Mouse (Mus musculus) kidney, embryonic 16.5 days (tissue): ENCODE results near the gene Ap1m2. TPM values are rescaled to one million over a fixed set of nuclear protein-coding genes. Genes with fewer than 3 reads are reported as not detected.
A peak's percentile ranks its signal among the peaks of the same experiment; 100 is the strongest.
"Not testable (repeated sequence)": the region's sequence is repeated elsewhere in the genome, so short reads cannot be mapped to it uniquely, and the experiment has no call there.

Source experiments
- ATAC-seq: fragments of 200-750 bp; cut with Nextera tagmentation; 2 replicates; pipeline ENCODE4 v1.8.0; 2017; ENCODE audit warnings: moderate TSS enrichment; ENCODE audit not compliant: low FRiP score, low TSS enrichment
- H3K27ac ChIP-seq: fragments of 300-500 bp; sonication (generic); 2 replicates; pipeline ENCODE4 v1.5.1; 2014; ENCODE audit warnings: low read length
- H3K27me3 ChIP-seq: fragments of 300-500 bp; sonication (generic); 2 replicates; pipeline ENCODE4 v1.6.1; 2014; ENCODE audit warnings: low read length, control low read depth, mixed read lengths; ENCODE audit not compliant: insufficient read depth
- H3K36me3 ChIP-seq: fragments of 300-500 bp; sonication (generic); 2 replicates; pipeline ENCODE4 v1.6.1; 2014; ENCODE audit warnings: low read length, control low read depth, mixed read lengths; ENCODE audit not compliant: insufficient read depth
- H3K4me1 ChIP-seq: fragments of 300-500 bp; sonication (generic); 2 replicates; pipeline ENCODE4 v1.6.1; 2014; ENCODE audit warnings: low read length, control low read depth, mixed read lengths; ENCODE audit not compliant: insufficient read depth
- H3K4me2 ChIP-seq: fragments of 300-500 bp; sonication (generic); replicated peaks from 2 replicates; pipeline ENCODE4 v1.6.1; 2014; ENCODE audit warnings: low read depth, low read length
- H3K4me3 ChIP-seq: fragments of 300-500 bp; sonication (generic); 2 replicates; pipeline ENCODE4 v1.5.1; 2014; ENCODE audit warnings: mild to moderate bottlenecking, low read length
- H3K9ac ChIP-seq: fragments of 300-500 bp; sonication (generic); replicated peaks from 2 replicates; pipeline ENCODE4 v1.6.1; 2014; ENCODE audit warnings: low read length
- H3K9me3 ChIP-seq: fragments of 300-500 bp; sonication (generic); 2 replicates; pipeline ENCODE4 v1.6.1; 2016; ENCODE audit warnings: low read length, control low read depth
- WGBS: fragments of 180-500 bp; shearing (Covaris S2); extraction: QIAGEN DNeasy Blood & Tissue Kit; methylation state at CpG from one replicate; pipeline ENCODE4 v1.1.7; 2014; 5-methylcytosine and 5-hydroxymethylcytosine counted together
- polyA plus RNA-seq: library from polyadenylated mRNA; unstranded; fragments of >200 nt; fragmentation: Nextera tagmentation; extraction: Ambion mirVana; gene quantifications from 2 replicates; pipeline ENCODE4 v1.2.1, GENCODE M21; 2015

Gene Ap1m2
- polyA plus RNA-seq, 1 experiment from 2014 or later = 48.9 TPM

DNA sequence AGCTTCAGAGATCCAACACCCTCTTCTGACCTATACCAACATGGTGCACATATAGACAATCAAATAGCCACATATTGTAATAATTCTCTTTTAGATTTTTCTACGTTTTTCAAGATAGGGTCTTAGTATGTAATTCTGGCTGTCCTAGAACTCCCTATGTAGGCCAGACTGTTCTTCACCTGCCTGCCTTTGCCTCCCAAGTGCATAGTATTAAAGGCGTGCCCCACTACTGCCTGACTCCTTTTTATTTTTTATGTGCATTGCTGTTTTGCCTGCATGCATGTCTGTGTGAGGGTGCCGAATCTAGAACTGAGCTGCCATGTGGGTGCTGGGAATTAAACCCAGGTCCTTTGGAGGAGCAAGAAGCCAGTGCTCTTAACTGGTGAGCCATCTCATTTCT is 19.9 kb downstream of the Ap1m2 start:
- Histone ChIP-seq H3K36me3 (peaks cover 6% of the 10 kb centered on the region; the same call in 1 of the 2 replicates), H3K4me1 (peaks cover 23% of the 10 kb centered on the region), H3K27ac (no peak overlapping the region), H3K4me3 (no peak overlapping the region; the same call in 1 of the 2 replicates), H3K27me3 (no peaks in the 10 kb centered on the region), H3K9me3 (no peaks in the 10 kb centered on the region), H3K9ac (no peak overlapping the region), H3K4me2 (no peak overlapping the region)
- ATAC-seq = no peak
- WGBS = 93% methylated on average over 3 of the region's 3 CpGs

DNA sequence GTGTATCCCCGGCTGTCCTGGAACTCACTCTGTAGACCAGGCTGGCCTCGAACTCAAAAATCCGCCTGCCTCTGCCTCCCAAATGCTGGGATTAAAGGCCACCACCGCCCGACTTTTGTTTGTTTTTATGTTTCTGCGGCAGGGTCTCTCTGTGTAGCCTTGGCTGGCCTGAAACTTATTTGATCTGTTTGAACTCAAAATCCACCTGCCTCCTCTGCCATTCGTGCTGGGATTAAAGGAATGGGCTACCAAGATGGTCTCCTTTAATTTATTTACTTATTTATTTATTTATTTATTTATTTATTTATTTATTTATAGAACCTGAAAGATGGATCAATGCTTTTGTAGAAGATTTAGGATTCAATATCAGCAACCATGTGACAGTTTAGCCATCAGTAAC is 20.3 kb downstream of the Ap1m2 start:
- peak overlapping the region; percentile 56 for H3K4me2 ChIP-seq
- H3K9ac ChIP-seq = peak overlapping the region; percentile 68
- ATAC-seq, H3K9me3 ChIP-seq, H3K36me3 ChIP-seq, H3K27me3 ChIP-seq: not testable (repeated sequence)
- H3K27ac ChIP-seq = peak overlapping the region; percentile 96
- 16% methylated on average over 7 of the region's 7 CpGs for WGBS
- peak overlapping the region; percentile 84 for H3K4me3 ChIP-seq
- peaks cover 27% of the 10 kb centered on the region for H3K4me1 ChIP-seq

DNA sequence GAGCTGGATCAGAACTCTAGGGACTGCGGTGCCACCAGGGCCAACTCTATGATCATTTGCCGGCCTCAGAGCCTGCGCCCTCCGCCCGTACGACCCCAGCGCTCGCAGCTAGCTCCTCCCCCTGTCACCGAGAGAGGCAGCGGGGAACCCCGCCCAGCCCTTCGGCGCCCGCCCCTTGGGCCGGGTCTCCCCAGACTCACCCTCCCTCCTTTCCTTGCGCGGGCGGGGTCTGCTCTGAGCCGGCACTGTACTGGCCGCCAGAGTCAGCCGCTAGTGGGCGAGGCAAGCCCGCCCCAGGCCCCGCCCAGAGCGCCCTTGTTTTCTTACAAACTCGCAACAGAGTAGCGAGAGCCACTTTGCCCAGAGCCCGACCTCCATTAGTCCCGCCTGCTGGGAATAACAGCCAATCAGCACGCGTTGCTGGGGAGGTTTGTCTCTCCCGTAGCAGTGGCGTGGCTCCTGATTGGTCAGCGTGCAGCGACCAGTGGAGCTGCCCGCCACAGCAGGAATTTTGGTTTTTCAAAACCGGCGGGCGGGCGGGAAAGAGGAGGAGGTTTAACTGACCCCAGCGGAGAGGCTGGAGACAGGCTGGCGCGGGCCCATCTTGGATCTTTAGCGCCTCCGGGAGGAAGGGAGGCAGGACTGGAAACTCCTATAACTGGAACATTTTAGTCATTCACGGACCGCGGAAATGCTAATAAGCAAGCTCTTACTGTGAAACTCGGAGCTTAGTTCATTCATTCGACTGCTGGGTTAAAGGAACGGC is 20.9 kb downstream of the Ap1m2 start, which contains the start of gene Cdkn2d:
Cdkn2d (minus strand) TSS at position 386 of the 766 bp plus-strand sequence.
- Histone ChIP-seq H3K27me3 (no peaks in the 10 kb centered on the region), H3K4me2 (peak within 1 kb of the TSS; percentile 69), H3K4me3 (peak within 1 kb of the TSS; percentile 84), H3K27ac (peak within 1 kb of the TSS; percentile 96), H3K4me1 (peaks cover 34% of the 10 kb centered on the region), H3K9me3 (no peaks in the 10 kb centered on the region), H3K9ac (peak within 1 kb of the TSS; percentile 87), H3K36me3 (peaks cover 6% of the 10 kb centered on the region; the same call in 1 of the 2 replicates)
- ATAC-seq = peak; percentile 97
- WGBS = under 1% methylated on average over 41 of the region's 51 CpGs

DNA sequence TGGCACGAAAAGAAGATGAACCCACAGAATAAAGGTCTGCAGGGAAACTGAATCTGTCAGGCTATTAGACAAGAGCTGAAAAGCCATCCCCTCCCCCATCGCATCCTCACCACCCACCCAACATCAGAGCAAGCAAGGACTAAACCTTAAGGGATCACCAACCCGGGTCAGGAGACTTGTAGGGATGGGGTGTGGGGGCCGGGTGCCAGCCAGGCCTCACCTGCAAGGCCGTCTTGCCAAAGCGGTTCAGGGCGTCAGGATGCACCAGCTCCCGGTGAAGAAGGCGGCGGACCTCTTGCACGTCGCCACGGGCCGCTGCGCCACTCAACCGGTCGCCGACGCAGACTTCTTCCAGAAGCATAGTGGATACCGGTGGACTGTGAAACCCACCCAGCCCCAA is 21.5 kb downstream of the Ap1m2 start:
- Histone ChIP-seq H3K4me3 (peak overlapping the region; percentile 84), H3K9ac (peak overlapping the region; percentile 87), H3K27me3 (no peaks in the 10 kb centered on the region), H3K4me2 (peak overlapping the region; percentile 69), H3K9me3 (no peaks in the 10 kb centered on the region), H3K36me3 (peaks cover 6% of the 10 kb centered on the region; the same call in 1 of the 2 replicates), H3K4me1 (peaks cover 34% of the 10 kb centered on the region), H3K27ac (peak overlapping the region; percentile 85)
- WGBS = under 1% methylated on average over 20 of the region's 20 CpGs
- no peak for ATAC-seq

- 79% methylated on average over 2 of the region's 2 CpGs for WGBS
- ATAC-seq = no peak
Observed at GRCm38 (mm10) chr9:21289337-21289671, 22.8 kb downstream of the Ap1m2 start.

GRCm38 (mm10) chr9:21288404-21289336 is 23.5 kb downstream of the Ap1m2 start:
- Histone ChIP-seq H3K27me3 (no peaks in the 10 kb centered on the region), H3K9ac (peak overlapping the region; percentile 79), H3K36me3 (peaks cover 15% of the 10 kb centered on the region), H3K4me2 (peak overlapping the region; percentile 75), H3K4me1 (peaks cover 34% of the 10 kb centered on the region), H3K4me3 (peak overlapping the region; percentile 71), H3K9me3 (no peaks in the 10 kb centered on the region), H3K27ac (peak overlapping the region; percentile 90)
- ATAC-seq = no peak
- 71% methylated on average over 13 of the region's 13 CpGs for WGBS

More at GRCm38 (mm10) chr9:21289337-21289671, 22.8 kb downstream of the Ap1m2 start:
- H3K36me3 ChIP-seq = peaks cover 9% of the 10 kb centered on the region
- H3K4me1 ChIP-seq = peaks cover 34% of the 10 kb centered on the region
- H3K4me2 ChIP-seq = peak overlapping the region; percentile 69
- no peaks in the 10 kb centered on the region for H3K27me3 ChIP-seq
- no peaks in the 10 kb centered on the region for H3K9me3 ChIP-seq
- H3K4me3 ChIP-seq = peak overlapping the region; percentile 84
- H3K27ac ChIP-seq = no peak overlapping the region; the same call in 1 of the 2 replicates
- H3K9ac ChIP-seq = no peak overlapping the region

DNA sequence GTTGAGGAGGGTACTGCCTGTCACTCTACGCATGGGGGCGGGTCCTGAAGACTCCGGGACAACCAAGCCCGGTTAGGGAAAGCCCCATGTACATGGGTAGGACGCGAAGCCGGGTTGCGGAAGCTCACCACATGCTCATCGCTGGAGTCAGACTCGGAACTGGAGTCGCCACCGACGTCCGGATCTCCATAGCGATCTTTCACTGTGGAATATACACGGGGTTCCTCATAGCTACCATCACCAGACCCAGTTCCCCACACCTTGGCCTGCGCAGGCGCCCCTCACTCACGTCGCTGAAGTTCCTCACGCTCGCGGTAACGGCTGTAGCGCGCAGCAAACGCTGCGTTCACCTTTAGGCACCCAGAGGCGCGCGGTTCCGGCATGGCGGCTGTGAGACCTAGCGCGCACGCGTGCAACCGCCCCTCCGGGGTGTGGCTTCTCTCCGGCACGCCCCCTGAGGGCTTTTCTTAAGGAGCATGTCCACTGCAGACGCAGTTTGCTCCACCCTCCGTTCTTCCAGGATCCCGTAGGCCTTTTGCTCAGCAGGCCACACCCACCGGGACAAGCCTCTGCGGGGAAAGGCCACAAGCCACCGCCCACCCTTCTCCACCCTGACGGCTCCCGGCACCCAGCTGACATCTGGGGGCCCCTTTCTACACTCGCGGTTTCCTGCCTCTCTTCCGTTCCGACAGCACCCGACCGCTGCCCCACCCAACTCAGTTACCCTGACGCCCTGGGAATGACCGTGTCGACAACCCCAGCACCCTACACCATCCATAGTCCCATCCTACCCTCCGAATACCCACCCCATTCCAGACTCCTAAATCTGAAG is 24.4 kb downstream of the Ap1m2 start, which contains the start of gene Kri1:
Kri1 (minus strand) TSS at position 399 of the 832 bp plus-strand sequence.
- under 1% methylated on average over 59 of the region's 59 CpGs for WGBS
- peaks cover 19% of the 10 kb centered on the region for H3K36me3 ChIP-seq
- peaks cover 34% of the 10 kb centered on the region for H3K4me1 ChIP-seq
- no peaks in the 10 kb centered on the region for H3K27me3 ChIP-seq
- peak within 1 kb of the TSS; percentile 79 for H3K9ac ChIP-seq
- H3K4me3 ChIP-seq = peak within 1 kb of the TSS; percentile 71
- no peaks in the 10 kb centered on the region for H3K9me3 ChIP-seq
- peak; percentile 72 for ATAC-seq
- H3K4me2 ChIP-seq = peak within 1 kb of the TSS; percentile 75
- H3K27ac ChIP-seq = peak within 1 kb of the TSS; percentile 90

DNA sequence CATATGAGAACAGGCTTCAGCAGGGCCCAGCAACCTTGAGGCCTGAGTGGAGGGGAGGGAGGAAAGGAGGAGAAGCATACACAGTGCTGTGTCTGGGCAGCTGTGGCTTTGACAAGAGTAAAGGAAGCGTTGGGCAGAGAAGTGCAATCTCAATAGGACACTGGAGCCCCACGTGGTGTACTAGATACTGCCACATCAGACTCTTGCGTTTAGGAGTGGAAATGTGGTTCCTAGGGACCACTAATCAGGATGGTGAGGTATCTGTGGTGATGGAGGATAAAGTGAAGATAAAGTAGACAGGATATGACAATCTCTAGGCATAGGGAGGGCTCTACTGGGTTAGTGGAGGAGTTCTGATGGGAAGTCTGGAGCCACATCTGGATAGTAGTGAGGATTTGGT is 25.4 kb downstream of the Ap1m2 start:
- peak overlapping the region; percentile 75 for H3K4me2 ChIP-seq
- peaks cover 34% of the 10 kb centered on the region for H3K4me1 ChIP-seq
- H3K4me3 ChIP-seq = peak overlapping the region; percentile 71
- no peak for ATAC-seq
- peaks cover 27% of the 10 kb centered on the region for H3K36me3 ChIP-seq
- H3K9me3 ChIP-seq = no peaks in the 10 kb centered on the region
- no peak overlapping the region for H3K27ac ChIP-seq
- no peaks in the 10 kb centered on the region for H3K27me3 ChIP-seq
- H3K9ac ChIP-seq = peak overlapping the region; percentile 79
- 63% methylated on average over 3 of the region's 3 CpGs for WGBS

GRCm38 (mm10) chr9:21283994-21284393 is 28.1 kb downstream of the Ap1m2 start:
- Histone ChIP-seq H3K4me2 (no peak overlapping the region), H3K27ac (no peak overlapping the region), H3K9ac (0 out of 2 replicates have a peak overlapping the region, but pooled peaks have one; percentile 8), H3K27me3 (no peaks in the 10 kb centered on the region), H3K9me3 (no peaks in the 10 kb centered on the region), H3K36me3 (peaks cover 52% of the 10 kb centered on the region), H3K4me3 (no peak overlapping the region), H3K4me1 (peaks cover 20% of the 10 kb centered on the region)
- WGBS = 79% methylated on average over 3 of the region's 3 CpGs
- no peak for ATAC-seq
